Mouse (Mus musculus) neural tube, embryonic 12.5 days (tissue): ENCODE measurements around the gene Gng8. TPM values are rescaled to one million over a fixed set of nuclear protein-coding genes. Genes with fewer than 3 reads are reported as not detected.

Source experiments
- ATAC-seq: fragments of 200-750 bp; cut with Nextera tagmentation; 2 replicates; pipeline ENCODE4 v1.8.0; 2017; ENCODE audit warnings: low read depth, mild to moderate bottlenecking, moderate TSS enrichment, moderate library complexity; ENCODE audit not compliant: low FRiP score
- H3K27ac ChIP-seq: fragments of 300-500 bp; sonication (generic); 2 replicates; pipeline ENCODE4 v1.5.1; 2016
- H3K27me3 ChIP-seq: fragments of 300-500 bp; sonication (generic); replicated peaks from 2 replicates; pipeline ENCODE4 v1.6.1; 2016; ENCODE audit warnings: mild to moderate bottlenecking
- H3K36me3 ChIP-seq: fragments of 300-500 bp; sonication (generic); 2 replicates; pipeline ENCODE4 v1.6.1; 2016; ENCODE audit warnings: mild to moderate bottlenecking
- H3K4me1 ChIP-seq: fragments of 300-500 bp; sonication (generic); 2 replicates; pipeline ENCODE4 v1.6.1; 2016
- H3K4me2 ChIP-seq: fragments of 300-500 bp; sonication (generic); replicated peaks from 2 replicates; pipeline ENCODE4 v1.6.1; 2016; ENCODE audit warnings: mild to moderate bottlenecking
- H3K4me3 ChIP-seq: fragments of 300-500 bp; sonication (generic); 2 replicates; pipeline ENCODE4 v1.5.1; 2016
- H3K9ac ChIP-seq: fragments of 300-500 bp; sonication (generic); 2 replicates; pipeline ENCODE4 v1.6.1; 2016; ENCODE audit warnings: mild to moderate bottlenecking
- H3K9me3 ChIP-seq: fragments of 300-500 bp; sonication (generic); 2 replicates; pipeline ENCODE4 v1.6.1; 2016; ENCODE audit warnings: mild to moderate bottlenecking
- WGBS: fragments of 180-500 bp; shearing (Covaris S2); methylation state at CpG from one replicate; pipeline ENCODE4 v1.1.7; 2016; 5-methylcytosine and 5-hydroxymethylcytosine counted together
- polyA plus RNA-seq: library from polyadenylated mRNA; unstranded; fragments of >200 nt; fragmentation: Nextera tagmentation; extraction: Ambion mirVana; gene quantifications from 2 replicates; pipeline ENCODE4 v1.2.1, GENCODE M21; 2016

Gene Gng8
- polyA plus RNA-seq, 1 experiment from 2014 or later, result 8.4 TPM

GRCm38 (mm10) chr7:16895000-16895399 lies 3.4 kb downstream of the Gng8 start:
- H3K36me3 ChIP-seq, result no peaks in the 10 kb centered on the region
- ATAC-seq, result peak; percentile 32
- H3K9ac ChIP-seq, result peak overlapping the region; percentile 33; the same call in 1 of the 2 replicates
- peaks cover 32% of the 10 kb centered on the region for H3K27me3 ChIP-seq
- H3K9me3 ChIP-seq, result no peaks in the 10 kb centered on the region
- WGBS, result under 1% methylated on average over 24 of the region's 24 CpGs
- peak overlapping the region; percentile 59 for H3K4me2 ChIP-seq
- H3K27ac ChIP-seq, result no peak overlapping the region
- H3K4me3 ChIP-seq, result peak overlapping the region; percentile 15; the same call in 1 of the 2 replicates
- peaks cover 37% of the 10 kb centered on the region for H3K4me1 ChIP-seq

DNA sequence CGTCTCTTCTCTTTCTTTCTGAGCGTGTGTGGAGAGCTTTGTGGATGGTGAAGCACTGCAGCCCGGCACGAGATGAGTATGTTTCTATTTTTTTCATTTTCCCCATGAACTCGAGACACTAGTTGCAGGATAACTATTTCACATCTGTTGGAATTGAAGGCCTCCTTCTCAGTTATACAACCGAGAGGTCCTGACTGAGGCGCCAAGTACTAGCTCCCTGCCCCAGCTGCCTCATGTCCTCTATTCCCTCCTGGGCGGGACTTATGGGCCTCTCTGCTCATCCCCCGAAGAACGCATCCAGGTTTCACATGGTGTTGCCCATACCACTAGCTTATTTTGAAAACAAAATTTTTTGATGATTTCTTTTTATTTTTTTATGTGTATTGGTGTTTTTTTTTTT lies 3.9 kb downstream of the Gng8 start:
- H3K9me3 ChIP-seq, result no peaks in the 10 kb centered on the region
- peaks cover 39% of the 10 kb centered on the region for H3K4me1 ChIP-seq
- peaks cover 32% of the 10 kb centered on the region for H3K27me3 ChIP-seq
- no peak overlapping the region for H3K4me3 ChIP-seq
- no peaks in the 10 kb centered on the region for H3K36me3 ChIP-seq
- ATAC-seq, result no peak
- H3K9ac ChIP-seq, result no peak overlapping the region
- WGBS, result 26% methylated on average over 10 of the region's 10 CpGs
- H3K27ac ChIP-seq, result no peak overlapping the region
- H3K4me2 ChIP-seq, result peak overlapping the region; percentile 59

DNA sequence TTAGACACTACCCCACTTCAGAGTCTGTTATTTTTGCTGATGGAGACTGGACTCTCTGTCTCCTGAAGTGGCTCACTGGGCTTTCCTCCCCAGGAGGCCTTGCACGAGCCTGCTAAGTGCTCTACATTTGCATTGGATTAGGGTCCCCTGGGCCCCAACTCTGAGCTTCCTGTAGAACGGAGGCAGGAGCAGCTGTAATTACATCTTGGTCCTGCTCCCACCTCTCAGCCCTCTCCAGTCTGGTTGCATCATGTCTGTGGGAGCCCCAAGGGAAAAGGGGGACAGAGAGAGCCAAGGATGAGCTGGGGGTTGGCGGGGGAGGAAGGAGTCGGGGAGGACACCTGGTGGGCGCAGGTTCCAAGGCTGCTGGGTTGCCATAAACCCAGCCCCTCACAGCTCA lies 8.9 kb downstream of the Gng8 start:
- Histone ChIP-seq H3K36me3 (no peaks in the 10 kb centered on the region), H3K9ac (no peak overlapping the region), H3K9me3 (no peaks in the 10 kb centered on the region), H3K4me3 (no peak overlapping the region), H3K27me3 (0 out of 2 replicates have a peak, but pooled peaks cover 3% of the 10 kb centered on the region), H3K27ac (no peak overlapping the region), H3K4me1 (peaks cover 13% of the 10 kb centered on the region), H3K4me2 (no peak overlapping the region)
- WGBS, result 15% methylated on average over 5 of the region's 5 CpGs
- ATAC-seq, result no peak

GRCm38 (mm10) chr7:16903439-16903955 lies 11.9 kb downstream of the Gng8 start:
- Histone ChIP-seq H3K9ac (no peak overlapping the region), H3K27me3 (0 out of 2 replicates have a peak, but pooled peaks cover 3% of the 10 kb centered on the region), H3K4me1 (peaks cover 26% of the 10 kb centered on the region), H3K4me2 (no peak overlapping the region), H3K4me3 (no peak overlapping the region), H3K36me3 (no peaks in the 10 kb centered on the region), H3K9me3 (no peaks in the 10 kb centered on the region), H3K27ac (no peak overlapping the region)
- 85% methylated on average over 2 of the region's 2 CpGs for WGBS
- ATAC-seq, result no peak

DNA sequence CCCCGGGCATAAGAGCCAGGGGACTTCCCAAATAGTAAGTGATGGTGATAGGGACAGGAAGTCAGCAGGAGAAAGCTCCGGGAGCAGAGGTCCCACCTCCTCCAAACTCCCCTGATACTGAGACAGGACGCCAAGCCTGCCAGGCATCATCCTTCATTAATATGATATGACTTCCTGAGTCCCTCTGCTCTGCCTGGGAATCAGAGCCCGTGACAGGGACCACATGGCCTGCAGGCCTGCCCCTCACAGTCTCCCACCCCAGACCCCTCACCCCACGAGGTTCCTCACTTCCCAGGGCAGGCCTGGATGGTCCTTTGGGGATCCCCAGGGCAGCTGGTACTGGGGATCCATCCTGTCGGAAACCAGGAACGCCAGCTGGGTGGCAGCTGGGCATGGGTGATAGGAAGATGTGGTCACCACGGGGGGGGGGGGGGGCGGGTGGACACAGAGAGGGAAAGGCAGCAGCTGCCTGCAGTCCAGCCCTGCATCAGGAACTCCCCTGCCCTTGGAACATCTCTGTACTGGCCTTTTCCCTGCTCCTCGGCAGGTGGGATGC lies 12.6 kb downstream of the Gng8 start:
- Histone ChIP-seq H3K9ac (no peak overlapping the region), H3K27ac (no peak overlapping the region), H3K36me3 (no peaks in the 10 kb centered on the region), H3K27me3 (0 out of 2 replicates have a peak, but pooled peaks cover 3% of the 10 kb centered on the region), H3K4me2 (no peak overlapping the region), H3K9me3 (no peaks in the 10 kb centered on the region), H3K4me3 (no peak overlapping the region), H3K4me1 (peaks cover 26% of the 10 kb centered on the region)
- ATAC-seq, result no peak
- WGBS, result 57% methylated on average over 9 of the region's 10 CpGs

DNA sequence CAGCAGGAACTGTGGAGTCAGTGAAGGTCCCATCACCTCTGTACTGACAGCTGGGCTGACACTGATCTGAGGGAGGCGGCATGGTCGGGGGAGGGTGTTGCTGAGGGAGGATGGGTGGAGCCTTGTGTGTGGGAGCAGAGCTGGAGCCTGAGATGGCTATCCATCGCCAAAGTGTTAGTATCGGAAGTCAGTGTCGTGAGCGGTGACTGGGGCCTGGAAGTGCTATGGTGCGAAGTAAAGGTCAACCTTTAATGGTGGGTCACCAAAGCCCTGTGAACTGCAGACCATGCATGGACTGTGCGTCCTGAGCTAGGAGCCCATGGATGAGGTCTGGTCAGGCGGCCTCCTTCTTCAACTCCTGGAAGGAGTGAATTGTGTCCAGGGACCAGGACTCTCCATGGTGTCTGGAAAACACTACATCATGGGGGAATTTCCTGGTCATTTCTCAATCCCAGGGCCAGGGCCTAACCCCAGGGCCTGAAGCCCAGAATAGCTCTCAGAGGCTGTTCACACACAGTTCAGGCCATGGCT lies 14.0 kb downstream of the Gng8 start:
- Histone ChIP-seq H3K27ac (no peak overlapping the region), H3K4me3 (no peak overlapping the region), H3K36me3 (no peaks in the 10 kb centered on the region), H3K4me1 (peaks cover 23% of the 10 kb centered on the region), H3K9ac (no peak overlapping the region), H3K9me3 (no peaks in the 10 kb centered on the region), H3K4me2 (no peak overlapping the region), H3K27me3 (0 out of 2 replicates have a peak, but pooled peaks cover 3% of the 10 kb centered on the region)
- WGBS, result 55% methylated on average over 9 of the region's 9 CpGs
- no peak for ATAC-seq

- WGBS, result 10% methylated on average over 6 of the region's 6 CpGs
- no peak for ATAC-seq
- peaks cover 20% of the 10 kb centered on the region for H3K4me1 ChIP-seq
- H3K9ac ChIP-seq, result no peak within 1 kb of the TSS
- no peak within 1 kb of the TSS for H3K27ac ChIP-seq
- H3K36me3 ChIP-seq, result no peaks in the 10 kb centered on the region
- H3K4me3 ChIP-seq, result no peak within 1 kb of the TSS
- no peak within 1 kb of the TSS for H3K4me2 ChIP-seq
- H3K9me3 ChIP-seq, result no peaks in the 10 kb centered on the region
- 0 out of 2 replicates have a peak, but pooled peaks cover 1% of the 10 kb centered on the region for H3K27me3 ChIP-seq
These were observed 14.7 kb downstream of the Gng8 start, which contains the start of gene Ptgir for GRCm38 (mm10) chr7:16906281-16906680. TSS of gene Ptgir (plus strand) at chr7:16906490.

DNA sequence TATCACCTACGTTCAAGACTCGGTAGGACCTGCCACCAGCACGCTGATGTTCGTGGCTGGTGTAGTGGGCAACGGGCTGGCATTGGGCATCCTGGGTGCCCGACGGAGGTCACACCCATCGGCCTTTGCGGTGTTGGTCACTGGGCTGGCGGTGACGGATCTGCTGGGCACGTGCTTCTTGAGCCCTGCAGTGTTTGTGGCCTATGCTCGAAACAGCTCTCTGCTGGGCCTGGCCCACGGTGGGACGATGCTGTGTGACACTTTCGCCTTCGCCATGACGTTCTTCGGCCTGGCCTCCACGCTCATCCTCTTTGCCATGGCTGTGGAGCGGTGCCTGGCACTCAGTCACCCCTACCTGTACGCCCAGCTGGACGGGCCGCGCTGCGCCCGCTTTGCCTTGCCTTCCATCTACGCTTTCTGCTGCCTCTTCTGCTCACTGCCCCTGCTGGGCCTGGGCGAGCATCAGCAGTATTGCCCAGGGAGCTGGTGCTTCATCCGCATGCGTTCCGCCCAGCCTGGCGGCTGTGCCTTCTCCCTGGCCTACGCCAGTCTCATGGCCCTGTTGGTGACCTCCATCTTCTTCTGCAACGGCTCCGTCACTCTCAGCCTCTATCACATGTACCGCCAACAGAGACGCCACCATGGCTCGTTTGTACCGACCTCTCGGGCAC lies 15.4 kb downstream of the Gng8 start:
- 94% methylated on average over 41 of the region's 41 CpGs for WGBS
- Histone ChIP-seq H3K4me3 (no peak overlapping the region), H3K4me1 (peaks cover 16% of the 10 kb centered on the region), H3K4me2 (no peak overlapping the region), H3K9ac (no peak overlapping the region), H3K9me3 (no peaks in the 10 kb centered on the region), H3K27me3 (no peaks in the 10 kb centered on the region), H3K36me3 (no peaks in the 10 kb centered on the region), H3K27ac (no peak overlapping the region)
- ATAC-seq, result no peak

GRCm38 (mm10) chr7:16907842-16908241 lies 16.3 kb downstream of the Gng8 start:
- Histone ChIP-seq H3K9me3 (no peaks in the 10 kb centered on the region), H3K36me3 (no peaks in the 10 kb centered on the region), H3K4me1 (peaks cover 15% of the 10 kb centered on the region), H3K27ac (no peak overlapping the region), H3K4me2 (0 out of 2 replicates have a peak overlapping the region, but pooled peaks have one; percentile 14), H3K4me3 (no peak overlapping the region), H3K27me3 (no peaks in the 10 kb centered on the region), H3K9ac (no peak overlapping the region)
- WGBS, result 82% methylated on average over 7 of the region's 7 CpGs
- no peak for ATAC-seq

GRCm38 (mm10) chr7:16908367-16908766 lies 16.8 kb downstream of the Gng8 start:
- Histone ChIP-seq H3K4me1 (peaks cover 15% of the 10 kb centered on the region), H3K9me3 (no peaks in the 10 kb centered on the region), H3K36me3 (no peaks in the 10 kb centered on the region), H3K27ac (no peak overlapping the region), H3K9ac (no peak overlapping the region), H3K4me2 (0 out of 2 replicates have a peak overlapping the region, but pooled peaks have one; percentile 14), H3K4me3 (no peak overlapping the region), H3K27me3 (no peaks in the 10 kb centered on the region)
- ATAC-seq, result no peak
- 57% methylated on average over 11 of the region's 11 CpGs for WGBS

DNA sequence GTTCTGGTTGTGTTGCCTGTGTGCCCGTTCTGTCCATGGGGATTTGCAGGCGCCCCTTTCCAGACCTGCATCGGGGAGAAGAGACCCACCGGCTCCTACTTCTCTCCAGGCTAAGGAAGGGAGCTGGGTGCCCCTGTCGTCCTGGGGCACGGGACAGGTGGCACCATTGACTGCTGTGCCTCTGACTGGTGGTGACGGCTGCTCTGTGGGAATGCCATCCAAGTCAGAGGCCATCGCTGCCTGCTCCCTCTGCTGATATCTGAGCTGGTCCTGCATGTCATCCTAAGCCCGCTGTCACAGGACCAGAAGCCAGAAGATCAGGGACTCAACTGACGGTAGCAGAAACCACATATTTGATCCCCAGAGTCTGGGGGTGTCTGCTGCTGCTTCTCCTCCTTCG lies 17.3 kb downstream of the Gng8 start:
- Histone ChIP-seq H3K4me2 (no peak overlapping the region), H3K27me3 (no peaks in the 10 kb centered on the region), H3K9ac (no peak overlapping the region), H3K36me3 (no peaks in the 10 kb centered on the region), H3K9me3 (no peaks in the 10 kb centered on the region), H3K4me1 (peaks cover 15% of the 10 kb centered on the region), H3K4me3 (no peak overlapping the region), H3K27ac (no peak overlapping the region)
- ATAC-seq, result no peak
- WGBS, result 72% methylated on average over 11 of the region's 11 CpGs

- Histone ChIP-seq H3K4me2 (no peak overlapping the region), H3K9me3 (no peaks in the 10 kb centered on the region), H3K4me1 (peaks cover 15% of the 10 kb centered on the region), H3K4me3 (no peak overlapping the region), H3K9ac (no peak overlapping the region), H3K27me3 (no peaks in the 10 kb centered on the region), H3K27ac (no peak overlapping the region), H3K36me3 (peaks cover 7% of the 10 kb centered on the region)
- no peak for ATAC-seq
- WGBS, result 59% methylated on average over 10 of the region's 10 CpGs
These were observed 18.3 kb downstream of the Gng8 start for GRCm38 (mm10) chr7:16909909-16910308.
